Mouse (Mus musculus) CH12.LX (cell line): ENCODE measurements at regions not wholly inside any gene's neighbourhood (a gene's known extent, or its start where the extent isn't known, plus 50 kb on each side); places are given as distances from the start of the nearest gene placed in this dataset.

Experiments used
- DNase-seq: peaks from one replicate; pipeline ENCODE4 v3.0.0-alpha.2; 2013; ENCODE audit errors: extremely low read depth
- H3K27ac ChIP-seq: 2 replicates; pipeline ENCODE4 v1.5.1; 2012; ENCODE audit warnings: low read depth, mild to moderate bottlenecking, control low read depth, moderate library complexity; ENCODE audit not compliant: insufficient read depth
- H3K27me3 ChIP-seq: replicated peaks from 2 replicates; pipeline ENCODE3; 2012; ENCODE audit warnings: inconsistent platforms
- H3K36me3 ChIP-seq, 2 experiments: replicated peaks in 1 of 2; 2 replicates each; pipeline versions ENCODE3 to v1.6.1; 2012; ENCODE audit warnings: inconsistent platforms in 1 of 2, low read length in 1 of 2, mild to moderate bottlenecking in 1 of 2, mixed read lengths in 1 of 2, moderate library complexity in 1 of 2; ENCODE audit not compliant: control insufficient read depth in 1 of 2, insufficient read depth in 1 of 2
- H3K4me1 ChIP-seq, 2 experiments: 2 replicates each; pipeline ENCODE4 v1.6.1; 2012; ENCODE audit warnings: inconsistent platforms in 1 of 2, moderate library complexity in 1 of 2; ENCODE audit not compliant: insufficient read depth in 2 of 2, control insufficient read depth in 1 of 2
- H3K4me2 ChIP-seq: 2 replicates; pipeline ENCODE4 v1.6.1; 2012; ENCODE audit warnings: low read depth, mild to moderate bottlenecking, control low read depth; ENCODE audit not compliant: poor library complexity, insufficient read depth, severe bottlenecking
- H3K4me3 ChIP-seq, 3 experiments: fragments of 150-350 bp in 1 of 3; sonication (generic) in 1 of 3; replicated peaks in 1 of 3; 2 replicates each; pipeline versions ENCODE3 to v1.5.1; 2011 to 2012; ENCODE audit warnings: low read depth in 2 of 3, low read length in 2 of 3, mild to moderate bottlenecking in 2 of 3, moderate library complexity in 2 of 3, control low read depth in 1 of 3, improper control_type of control experiment in 1 of 3, inconsistent platforms in 1 of 3, mixed read lengths in 1 of 3; ENCODE audit not compliant: poor library complexity in 1 of 3
- H3K79me2 ChIP-seq: replicated peaks from 2 replicates; pipeline ENCODE4 v1.6.1; 2012; ENCODE audit warnings: mild to moderate bottlenecking, moderate library complexity; ENCODE audit not compliant: control insufficient read depth, poor library complexity, insufficient read depth, severe bottlenecking; ENCODE audit errors: extremely low read depth
- H3K9ac ChIP-seq: 2 replicates; pipeline ENCODE4 v1.6.1; 2012; ENCODE audit warnings: low read depth, mild to moderate bottlenecking, control low read depth, moderate library complexity; ENCODE audit not compliant: insufficient read depth
- H3K9me3 ChIP-seq: replicated peaks from 2 replicates; pipeline ENCODE3; 2012; ENCODE audit warnings: low read length, inconsistent platforms, mixed read lengths
- CHD1 ChIP-seq: IDR thresholded peaks from 2 replicates; pipeline ENCODE4 v1.6.1; 2012; ENCODE audit warnings: low read depth, low read length, improper control_type of control experiment, inconsistent platforms
- EP300 ChIP-seq: IDR thresholded peaks from 2 replicates; pipeline ENCODE4 v1.6.1; 2011; ENCODE audit warnings: low read length, improper control_type of control experiment
- JUN ChIP-seq: IDR thresholded peaks from 2 replicates; pipeline ENCODE4 v1.6.1; 2011; ENCODE audit warnings: low read depth, mild to moderate bottlenecking, low read length, improper control_type of control experiment, moderate library complexity; ENCODE audit not compliant: insufficient read depth
- KAT2A ChIP-seq: IDR thresholded peaks from 2 replicates; pipeline ENCODE4 v1.6.1; 2012; ENCODE audit warnings: low read length, improper control_type of control experiment, inconsistent platforms; ENCODE audit not compliant: insufficient replicate concordance
- MAX ChIP-seq: IDR thresholded peaks from 2 replicates; pipeline ENCODE4 v1.6.1; 2011; ENCODE audit warnings: low read length, improper control_type of control experiment
- MAZ ChIP-seq: IDR thresholded peaks from 2 replicates; pipeline ENCODE4 v1.6.1; 2012; ENCODE audit warnings: low read depth, mild to moderate bottlenecking, inconsistent platforms, low read length, improper control_type of control experiment, moderate library complexity
- MEF2A ChIP-seq: IDR thresholded peaks from 2 replicates; pipeline ENCODE4 v1.6.1; 2014; ENCODE audit warnings: low read depth, mild to moderate bottlenecking, inconsistent platforms, low read length, improper control_type of control experiment, borderline replicate concordance
- MXI1 ChIP-seq: IDR thresholded peaks from 2 replicates; pipeline ENCODE4 v1.6.1; 2011; ENCODE audit warnings: mild to moderate bottlenecking, low read depth, low read length, improper control_type of control experiment
- PAX5 ChIP-seq: IDR thresholded peaks from 2 replicates; pipeline ENCODE4 v1.6.1; 2012; ENCODE audit warnings: low read length, inconsistent platforms, mixed read lengths
- SIN3A ChIP-seq: IDR thresholded peaks from 2 replicates; pipeline ENCODE4 v1.6.1; 2012; ENCODE audit warnings: low read length, improper control_type of control experiment, inconsistent platforms
- TBP ChIP-seq: conservative IDR thresholded peaks from 2 replicates; pipeline ENCODE4 v1.6.1; 2011; ENCODE audit warnings: low read depth, low read length, improper control_type of control experiment
- UBTF ChIP-seq: IDR thresholded peaks from 2 replicates; pipeline ENCODE4 v1.6.1; 2012; ENCODE audit warnings: low read depth, mild to moderate bottlenecking, inconsistent platforms, low read length, improper control_type of control experiment, moderate library complexity
- dilution Hi-C: fragments of 300-500 bp; cut with MboI; formaldehyde crosslinking; loops from 2 replicates; pipeline ENCODE4 v1.14.3; 2020; ENCODE audit warnings: low sequenced_read_pairs; ENCODE audit not compliant: extremely low pct_unique_long_range_greater_than_20kb, extremely low pct_ligation_motif_present
- in situ Hi-C: fragments of 300-500 bp; cut with MboI; formaldehyde crosslinking; loops from 3 replicates; pipeline ENCODE4 v1.14.3; 2019; ENCODE audit warnings: low sequenced_read_pairs, low pct_ligation_motif_present, low pct_unique_long_range_greater_than_20kb, mixed read lengths

- dilution Hi-C loops (no loop called here), in situ Hi-C loops (no loop called here)
- Histone ChIP-seq H3K27me3 (no peaks in the 10 kb centered on the region), H3K9me3 (peaks cover 47% of the 10 kb centered on the region), H3K4me3 (no peak overlapping the region), H3K36me3 (no peaks in the 10 kb centered on the region), H3K27ac (no peak overlapping the region), H3K4me2 (no peak overlapping the region), H3K9ac (no peak overlapping the region), H3K79me2 (no peaks in the 10 kb centered on the region), H3K4me1 (no peaks in the 10 kb centered on the region)
- TF ChIP-seq PAX5 (no peak), JUN (no peak)
- no peak for DNase-seq
Measured at GRCm38 (mm10) chr16:77851206-77852065, 249.5 kb upstream of the Gm11146 start.

DNA sequence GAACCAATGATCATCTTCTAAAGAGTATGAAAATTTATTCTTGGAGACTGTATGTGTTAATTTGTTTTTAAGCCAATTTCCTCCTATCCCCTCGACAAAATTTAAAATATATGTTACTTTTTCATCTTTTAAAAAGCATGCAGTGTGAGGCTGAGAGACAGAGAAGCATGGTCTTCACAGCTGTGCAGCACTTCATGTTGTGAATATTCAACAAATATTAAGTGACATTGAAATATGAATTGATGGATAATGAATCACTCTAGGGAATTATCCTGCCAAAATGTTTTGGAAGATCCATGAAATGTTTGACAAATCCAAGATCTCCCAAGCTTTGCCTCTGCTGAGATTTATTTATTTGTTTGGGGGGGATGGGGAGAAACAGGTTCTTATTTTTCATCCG, 233.9 kb upstream of the Gm11146 start:
- in situ Hi-C loops (no loop called here), dilution Hi-C loops (no loop called here)
- Histone ChIP-seq H3K79me2 (no peaks in the 10 kb centered on the region), H3K9ac (no peak overlapping the region), H3K27ac (no peak overlapping the region), H3K4me3 (no peak overlapping the region), H3K4me1 (no peaks in the 10 kb centered on the region), H3K36me3 (no peaks in the 10 kb centered on the region), H3K9me3 (peaks cover 26% of the 10 kb centered on the region), H3K27me3 (no peaks in the 10 kb centered on the region), H3K4me2 (no peak overlapping the region)
- TF ChIP-seq MAZ (no peak), MXI1 (no peak), CHD1 (no peak), MAX (no peak), TBP (no peak), EP300 (no peak), PAX5 (no peak), KAT2A (no peak), UBTF (no peak), SIN3A (no peak), MEF2A (no peak)
- no peak for DNase-seq
